Mouse (Mus musculus) large intestine, adult 2 months (tissue): ENCODE data around the gene Hlx. TPM values are rescaled to one million over a fixed set of nuclear protein-coding genes. Genes with fewer than 3 reads are reported as not detected.

Source experiments
- DNase-seq: peaks from one replicate; pipeline ENCODE4 v3.0.0-alpha.2; 2012; ENCODE audit warnings: low read depth, low spot score
- WGBS: fragments of 180-500 bp; shearing (Covaris S2); methylation state at CpG from one replicate; pipeline ENCODE4 v1.1.7; 2018; 5-methylcytosine and 5-hydroxymethylcytosine counted together
- polyA plus RNA-seq: library from polyadenylated mRNA; depleted of rRNA; stranded (reverse); fragments of >200 nt; gene quantifications from 2 replicates; pipeline ENCODE4 v1.2.3, GENCODE M21; 2012

Gene Hlx
- polyA plus RNA-seq, 1 experiment, result 12.0 TPM

- WGBS, result 9% methylated on average over 41 of the region's 41 CpGs
- DNase-seq, result no peak
These were observed 13.9 kb downstream of the Hlx start for GRCm38 (mm10) chr1:184718261-184719120.

- WGBS, result 27% methylated on average over 12 of the region's 12 CpGs
These were observed 14.7 kb downstream of the Hlx start for GRCm38 (mm10) chr1:184717691-184718200.

GRCm38 (mm10) chr1:184717016-184717568 lies 15.3 kb downstream of the Hlx start:
- WGBS, result 33% methylated on average over 18 of the region's 18 CpGs

More at GRCm38 (mm10) chr1:184717691-184718200, 14.7 kb downstream of the Hlx start:
- DNase-seq, result no peak

GRCm38 (mm10) chr1:184716117-184716516 lies 16.3 kb downstream of the Hlx start:
- 32% methylated on average over 6 of the region's 6 CpGs for WGBS
- no peak for DNase-seq

More at GRCm38 (mm10) chr1:184717016-184717568, 15.3 kb downstream of the Hlx start:
- no peak for DNase-seq

- DNase-seq, result no peak
- WGBS, result 29% methylated on average over 6 of the region's 6 CpGs
These were observed 16.7 kb downstream of the Hlx start for GRCm38 (mm10) chr1:184715693-184716092.

GRCm38 (mm10) chr1:184714515-184714914 lies 17.9 kb downstream of the Hlx start:
- no peak for DNase-seq
- WGBS, result 34% methylated on average over 3 of the region's 3 CpGs

GRCm38 (mm10) chr1:184713716-184714115 lies 18.7 kb downstream of the Hlx start:
- DNase-seq, result no peak
- 69% methylated on average over 5 of the region's 5 CpGs for WGBS

GRCm38 (mm10) chr1:184707532-184708248 lies 24.7 kb downstream of the Hlx start:
- no peak for DNase-seq
- 71% methylated on average over 4 of the region's 4 CpGs for WGBS

- 68% methylated on average over 3 of the region's 3 CpGs for WGBS
- no peak for DNase-seq
These were observed 27.5 kb downstream of the Hlx start for GRCm38 (mm10) chr1:184704901-184705300.

GRCm38 (mm10) chr1:184699295-184699694 lies 33.1 kb downstream of the Hlx start:
- DNase-seq, result no peak
- WGBS, result 95% methylated on average over 1 of the region's 1 CpGs

- 57% methylated on average over 2 of the region's 2 CpGs for WGBS
- DNase-seq, result no peak
These were observed 37.0 kb downstream of the Hlx start for GRCm38 (mm10) chr1:184695451-184695850.

- no peak for DNase-seq
- 60% methylated on average over 10 of the region's 10 CpGs for WGBS
These were observed 40.1 kb downstream of the Hlx start for GRCm38 (mm10) chr1:184692204-184692904.

- WGBS, result 72% methylated on average over 8 of the region's 8 CpGs
- DNase-seq, result no peak
These were observed 41.2 kb downstream of the Hlx start for GRCm38 (mm10) chr1:184691240-184691639.

GRCm38 (mm10) chr1:184688026-184688425 lies 44.4 kb downstream of the Hlx start:
- DNase-seq, result no peak
- WGBS, result 23% methylated on average over 7 of the region's 7 CpGs

- WGBS, result 20% methylated on average over 4 of the region's 4 CpGs
- DNase-seq, result no peak
These were observed 44.9 kb downstream of the Hlx start for GRCm38 (mm10) chr1:184687512-184687911.

GRCm38 (mm10) chr1:184683541-184683940 lies 48.9 kb downstream of the Hlx start:
- WGBS, result 64% methylated on average over 6 of the region's 6 CpGs

GRCm38 (mm10) chr1:184679416-184679965 lies 52.9 kb downstream of the Hlx start:
- no peak for DNase-seq
- 57% methylated on average over 8 of the region's 8 CpGs for WGBS

More at GRCm38 (mm10) chr1:184683541-184683940, 48.9 kb downstream of the Hlx start:
- no peak for DNase-seq

GRCm38 (mm10) chr1:184677641-184678040 lies 54.8 kb downstream of the Hlx start:
- DNase-seq, result no peak
- WGBS, result 46% methylated on average over 2 of the region's 2 CpGs
